Mouse (Mus musculus) cerebral cortex, adult 2 months (tissue): ENCODE data around the gene Gm48551.

Source experiments
- WGBS: fragments of 180-500 bp; shearing (Covaris S2); methylation state at CpG from one replicate; pipeline ENCODE4 v1.1.7; 2018; 5-methylcytosine and 5-hydroxymethylcytosine counted together

The Gm48551 gene

GRCm38 (mm10) chr10:81404082-81404481 lies 19.8 kb downstream of the Gm48551 start:
- WGBS, result 42% methylated on average over 9 of the region's 9 CpGs

GRCm38 (mm10) chr10:81404720-81405119 lies 20.5 kb downstream of the Gm48551 start:
- 74% methylated on average over 18 of the region's 18 CpGs for WGBS

GRCm38 (mm10) chr10:81405588-81406201 lies 21.4 kb downstream of the Gm48551 start:
- 45% methylated on average over 13 of the region's 13 CpGs for WGBS

GRCm38 (mm10) chr10:81406504-81407440 lies 22.5 kb downstream of the Gm48551 start:
- 56% methylated on average over 24 of the region's 24 CpGs for WGBS

GRCm38 (mm10) chr10:81407539-81408423 lies 23.5 kb downstream of the Gm48551 start:
- 35% methylated on average over 31 of the region's 31 CpGs for WGBS

- 69% methylated on average over 13 of the region's 13 CpGs for WGBS
Observed at GRCm38 (mm10) chr10:81408424-81408729, 24.1 kb downstream of the Gm48551 start.

GRCm38 (mm10) chr10:81408871-81409291 lies 24.6 kb downstream of the Gm48551 start:
- WGBS, result 38% methylated on average over 9 of the region's 9 CpGs

GRCm38 (mm10) chr10:81409330-81409729 lies 25.1 kb downstream of the Gm48551 start:
- WGBS, result 24% methylated on average over 8 of the region's 8 CpGs

GRCm38 (mm10) chr10:81410350-81410749 lies 26.1 kb downstream of the Gm48551 start:
- WGBS, result 80% methylated on average over 4 of the region's 4 CpGs

GRCm38 (mm10) chr10:81410981-81411380 lies 26.7 kb downstream of the Gm48551 start:
- WGBS, result 32% methylated on average over 9 of the region's 9 CpGs

GRCm38 (mm10) chr10:81411471-81412400 lies 27.5 kb downstream of the Gm48551 start:
- WGBS, result 29% methylated on average over 18 of the region's 18 CpGs

- WGBS, result 69% methylated on average over 16 of the region's 16 CpGs
Observed at GRCm38 (mm10) chr10:81412586-81413309, 28.5 kb downstream of the Gm48551 start.

GRCm38 (mm10) chr10:81413310-81414261 lies 29.3 kb downstream of the Gm48551 start:
- WGBS, result 22% methylated on average over 26 of the region's 26 CpGs

GRCm38 (mm10) chr10:81415146-81415545 lies 30.9 kb downstream of the Gm48551 start:
- 79% methylated on average over 5 of the region's 5 CpGs for WGBS

- 61% methylated on average over 17 of the region's 17 CpGs for WGBS
Observed at GRCm38 (mm10) chr10:81415549-81416310, 31.5 kb downstream of the Gm48551 start.

GRCm38 (mm10) chr10:81416581-81417226 lies 32.4 kb downstream of the Gm48551 start:
- 5% methylated on average over 26 of the region's 26 CpGs for WGBS
